Mouse (Mus musculus): Measurements from ENCODE around the gene Arhgap30. TPM values are rescaled to one million over a fixed set of nuclear protein-coding genes. Genes with fewer than 3 reads are reported as not detected.

Gene Arhgap30
- total RNA-seq (2023), result 100 to 1,000 TPM; 245 to 251 TPM

GRCm38 (mm10) chr1:171388376-171389102 lies at the start of gene Arhgap30:
Gene Arhgap30 (plus strand): TSS chr1:171388954.

GRCm38 (mm10) chr1:171345225-171346094 lies 43.3 kb upstream of the Arhgap30 start, which contains the start of the genes Nit1 and Pfdn2:
Gene Nit1 (minus strand): TSS chr1:171345646.
Gene Pfdn2 (plus strand): TSS chr1:171345670.

GRCm38 (mm10) chr1:171360656-171361055 lies 28.1 kb upstream of the Arhgap30 start, which contains the start of gene Klhdc9:
Gene Klhdc9 (minus strand): TSS chr1:171360798.

DNA sequence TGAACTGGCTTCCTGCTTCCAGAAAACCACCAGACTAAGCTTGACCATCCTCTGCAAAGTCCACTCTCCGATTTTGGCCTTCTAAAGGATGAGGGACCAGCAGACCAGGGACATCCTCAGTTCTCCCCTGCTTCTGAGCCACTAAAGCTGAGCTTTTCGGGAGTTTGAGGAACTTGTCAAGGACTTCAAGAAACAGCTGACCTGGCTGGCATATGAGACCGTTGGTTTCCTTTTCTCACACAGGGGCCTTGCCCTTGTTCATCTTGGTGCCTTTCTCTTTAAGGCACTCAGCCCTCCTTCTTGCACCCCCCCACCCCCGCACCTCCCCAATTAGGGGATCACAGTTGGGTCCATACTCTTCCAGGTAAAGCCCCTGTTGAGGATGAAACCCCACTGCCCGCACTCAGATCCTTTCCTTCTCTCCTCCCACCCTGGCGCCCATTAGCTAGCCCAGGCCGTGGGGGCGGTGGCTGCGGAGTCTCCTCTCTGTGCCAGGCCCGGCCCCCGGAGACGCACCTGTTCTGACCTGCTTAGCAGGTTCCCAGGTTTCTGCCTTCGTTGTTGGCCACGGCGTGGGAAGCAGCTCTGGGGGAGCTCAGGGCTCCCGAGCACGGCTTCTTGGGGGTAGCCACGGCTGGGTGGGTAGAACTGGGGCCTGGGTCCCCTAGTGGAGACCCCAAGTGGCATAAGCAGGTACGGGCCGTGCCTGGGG lies 18.8 kb upstream of the Arhgap30 start, which contains the start of gene Nectin4:
Gene Nectin4 (plus strand): TSS at position 255 of the 712 bp plus-strand sequence.

DNA sequence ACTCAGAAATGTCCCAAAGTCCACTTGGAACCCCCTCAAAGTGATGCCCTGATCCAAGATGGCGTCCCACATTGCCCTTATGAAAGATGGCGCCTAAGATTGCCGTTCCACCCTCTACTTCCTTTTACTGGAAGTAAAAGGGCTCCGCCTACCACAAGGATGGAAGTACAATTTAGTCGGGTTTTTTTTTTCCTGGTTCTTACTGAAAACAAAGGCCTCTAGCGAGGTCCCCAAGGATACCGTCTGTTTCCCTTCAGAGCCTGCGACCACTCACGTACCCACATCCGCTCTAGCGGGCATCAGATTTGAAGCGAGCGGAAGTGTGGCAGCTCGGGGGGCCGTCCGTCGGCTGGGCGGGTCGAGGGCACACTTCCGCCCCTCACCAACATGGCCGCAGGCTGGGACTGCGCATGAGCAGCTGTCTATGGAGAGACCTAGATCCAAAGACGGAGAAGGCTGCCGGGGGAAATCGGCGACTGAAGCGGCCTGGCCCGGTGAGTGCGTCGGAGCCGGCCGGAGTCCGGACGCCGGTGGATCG lies 22.3 kb downstream of the Arhgap30 start, which contains the start of gene Usf1:
Gene Usf1 (plus strand): TSS at position 367 of the 538 bp plus-strand sequence.

DNA sequence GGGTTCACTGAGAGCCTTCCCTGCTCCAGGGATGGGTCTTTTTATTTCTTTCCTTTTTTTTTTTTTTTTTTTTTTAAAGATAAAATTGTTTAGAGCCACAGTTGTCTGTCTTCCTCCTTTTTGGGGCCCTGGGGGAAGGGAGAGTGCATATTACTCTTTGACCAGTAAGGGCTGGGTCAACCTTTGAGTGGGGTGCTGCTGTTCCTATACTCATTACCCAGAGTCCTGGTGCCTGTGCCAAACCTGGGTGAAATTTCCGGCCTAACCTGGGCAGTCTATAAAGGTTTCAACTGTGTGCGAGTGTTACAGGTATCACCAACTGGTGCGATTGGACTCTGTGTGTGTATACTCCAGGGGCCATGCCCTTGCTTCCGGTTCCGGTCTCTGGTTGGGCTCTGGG lies 29.9 kb downstream of the Arhgap30 start, which contains the start of gene Tstd1:
Gene Tstd1 (plus strand): TSS at position 213 of the 400 bp plus-strand sequence.

GRCm38 (mm10) chr1:171437264-171438013 lies 48.7 kb downstream of the Arhgap30 start, which contains the start of gene F11r:
Gene F11r (plus strand): TSS chr1:171437535.

Other genes starting within 250 kb of the Arhgap30 start
- gene Sdhc, start 238.4 kb upstream of the Arhgap30 start, total RNA-seq (2023), result 100 to 1,000 TPM in 1 of 2 experiments, 10 to 100 TPM in 1; 76.6 to 106 TPM
- gene Mpz, start 238.2 kb upstream of the Arhgap30 start, total RNA-seq (2023), result not detected
- gene Pcp4l1, start 192.7 kb upstream of the Arhgap30 start, total RNA-seq (2023), result 1 to 10 TPM in 1 of 2 experiments, under 1 TPM in 1; 0.29 to 1.4 TPM
- not detected for gene Nr1i3, start 175.0 kb upstream of the Arhgap30 start, total RNA-seq (2023)
- 10 to 100 TPM; 11.9 to 16.4 TPM for gene Tomm40l, start 166.4 kb upstream of the Arhgap30 start, total RNA-seq (2023)
- gene Apoa2, start 163.9 kb upstream of the Arhgap30 start, total RNA-seq (2023), result under 1 TPM in 1 of 2 experiments, not detected in 1; 0.89 TPM
- 1,000 to 10,000 TPM; 1,085 to 1,124 TPM for gene Fcer1g, start 154.6 kb upstream of the Arhgap30 start, total RNA-seq (2023)
- gene Adamts4, start 138.5 kb upstream of the Arhgap30 start, total RNA-seq (2023), result not detected
- 10 to 100 TPM; 84.6 to 99.7 TPM for gene Ndufs2, start 137.6 kb upstream of the Arhgap30 start, total RNA-seq (2023)
- 100 to 1,000 TPM; 120 to 134 TPM for gene B4galt3, start 118.6 kb upstream of the Arhgap30 start, total RNA-seq (2023)
- gene Ppox, start 107.8 kb upstream of the Arhgap30 start, total RNA-seq (2023), result 10 to 100 TPM; 69.2 to 78.0 TPM
- 10 to 100 TPM; 29.5 to 31.1 TPM for gene Usp21, start 101.0 kb upstream of the Arhgap30 start, total RNA-seq (2023)
- gene Ufc1, start 93.9 kb upstream of the Arhgap30 start, total RNA-seq (2023), result 10 to 100 TPM; 47.2 to 51.2 TPM
- 10 to 100 TPM; 23.5 to 25.8 TPM for gene Dedd, start 59.8 kb upstream of the Arhgap30 start, total RNA-seq (2023)
- 10 to 100 TPM; 18.9 to 24.2 TPM for gene Nit1, start 43.3 kb upstream of the Arhgap30 start, total RNA-seq (2023)
- gene Pfdn2, start 43.3 kb upstream of the Arhgap30 start, total RNA-seq (2023), result 10 to 100 TPM; 27.1 to 34.4 TPM
- gene Klhdc9, start 28.2 kb upstream of the Arhgap30 start, total RNA-seq (2023), result under 1 TPM; 0.22 to 0.40 TPM
- 1 to 10 TPM; 2.0 to 2.2 TPM for gene Nectin4, start 18.9 kb upstream of the Arhgap30 start, total RNA-seq (2023)
- 100 to 1,000 TPM in 1 of 2 experiments, 10 to 100 TPM in 1; 85.6 to 108 TPM for gene Usf1, start 22.4 kb downstream of the Arhgap30 start, total RNA-seq (2023)
- 1 to 10 TPM; 4.4 TPM for gene Tstd1, start 29.9 kb downstream of the Arhgap30 start, total RNA-seq (2023)
- gene F11r, start 48.6 kb downstream of the Arhgap30 start, total RNA-seq (2023), result under 1 TPM; 0.20 to 0.31 TPM
- gene Alyref2, start 114.5 kb downstream of the Arhgap30 start, total RNA-seq (2023), result 1 to 10 TPM; 6.6 to 7.3 TPM
- gene Itln1, start 146.3 kb downstream of the Arhgap30 start, total RNA-seq (2023), result not detected
- gene Cd244a, start 170.2 kb downstream of the Arhgap30 start, total RNA-seq (2023), result 1 to 10 TPM; 7.6 to 8.0 TPM
- gene Ly9, start 218.5 kb downstream of the Arhgap30 start, total RNA-seq (2023), result 10 to 100 TPM; 16.8 to 24.0 TPM

Data from neutrophil, adult 59 days (primary cell).